Mouse (Mus musculus) midbrain, postnatal 0 days (tissue): ENCODE measurements around the gene Cd8b1. TPM values are rescaled to one million over a fixed set of nuclear protein-coding genes. Genes with fewer than 3 reads are reported as not detected.

Source experiments
- ATAC-seq: fragments of 200-750 bp; cut with Nextera tagmentation; 2 replicates; pipeline ENCODE4 v1.8.0; 2017; ENCODE audit warnings: moderate number of reproducible peaks, mild to moderate bottlenecking, moderate TSS enrichment, moderate library complexity; ENCODE audit not compliant: low FRiP score
- DNase-seq: peaks from one replicate; pipeline ENCODE4 v3.0.0-alpha.2; 2015; ENCODE audit warnings: low spot score
- H3K27ac ChIP-seq: fragments of 300-500 bp; sonication (generic); 2 replicates; pipeline ENCODE4 v1.5.1; 2014; ENCODE audit warnings: low read depth, mild to moderate bottlenecking, low read length, mixed read lengths
- H3K27me3 ChIP-seq: fragments of 300-500 bp; sonication (generic); 2 replicates; pipeline ENCODE4 v1.6.1; 2014; ENCODE audit warnings: low read length, control low read depth, mixed read lengths; ENCODE audit not compliant: insufficient read depth
- H3K36me3 ChIP-seq: fragments of 300-500 bp; sonication (generic); 2 replicates; pipeline ENCODE4 v1.6.1; 2014; ENCODE audit warnings: low read length, control low read depth, mixed read lengths; ENCODE audit not compliant: insufficient read depth
- H3K4me1 ChIP-seq: fragments of 300-500 bp; sonication (generic); 2 replicates; pipeline ENCODE4 v1.6.1; 2014; ENCODE audit warnings: mild to moderate bottlenecking, control low read depth, antibody characterized with exemption, low read length, mixed read lengths; ENCODE audit not compliant: insufficient read depth
- H3K4me2 ChIP-seq: fragments of 300-500 bp; sonication (generic); 2 replicates; pipeline ENCODE4 v1.6.1; 2014; ENCODE audit warnings: low read depth, mild to moderate bottlenecking, low read length, mixed read lengths; ENCODE audit not compliant: poor library complexity, severe bottlenecking
- H3K4me3 ChIP-seq: fragments of 300-500 bp; sonication (generic); 2 replicates; pipeline ENCODE4 v1.5.1; 2014; ENCODE audit warnings: low read depth, mild to moderate bottlenecking, low read length, moderate library complexity
- H3K9ac ChIP-seq: fragments of 300-500 bp; sonication (generic); replicated peaks from 2 replicates; pipeline ENCODE4 v1.6.1; 2014; ENCODE audit warnings: mild to moderate bottlenecking, low read length, moderate library complexity, mixed read lengths; ENCODE audit not compliant: poor library complexity, severe bottlenecking
- H3K9me3 ChIP-seq: fragments of 300-500 bp; sonication (generic); 2 replicates; pipeline ENCODE4 v1.6.1; 2016; ENCODE audit warnings: low read length, control low read depth
- CTCF ChIP-seq: IDR thresholded peaks from 2 replicates; pipeline ENCODE4 v1.5.1; 2016; ENCODE audit warnings: antibody characterized with exemption, mild to moderate bottlenecking
- WGBS: fragments of 180-500 bp; shearing (Covaris S2); extraction: QIAGEN DNeasy Blood & Tissue Kit; methylation state at CpG from one replicate; pipeline ENCODE4 v1.1.7; 2014; 5-methylcytosine and 5-hydroxymethylcytosine counted together
- polyA plus RNA-seq: library from polyadenylated mRNA; unstranded; fragments of >200 nt; fragmentation: Nextera tagmentation; extraction: Ambion mirVana; gene quantifications from 2 replicates; pipeline ENCODE4 v1.2.1, GENCODE M21; 2015
- total RNA-seq: library from RNA; depleted of rRNA; stranded (reverse); fragments of >200 nt; gene quantifications from 2 replicates; pipeline ENCODE4 v1.2.3, GENCODE M21; 2014

Cd8b1 gene
- total and polyA plus RNA-seq, 2 experiments from 2014 or later = not detected

- no peak for ATAC-seq
- H3K36me3 ChIP-seq = no peaks in the 10 kb centered on the region
- no peak for TF ChIP-seq CTCF
- WGBS = 95% methylated on average over 8 of the region's 8 CpGs
- H3K27me3 ChIP-seq = no peaks in the 10 kb centered on the region
- DNase-seq = no peak
- no peak overlapping the region for H3K27ac ChIP-seq
- H3K9me3 ChIP-seq = no peaks in the 10 kb centered on the region
- H3K4me2 ChIP-seq = no peak overlapping the region
- no peak overlapping the region for H3K9ac ChIP-seq
- no peaks in the 10 kb centered on the region for H3K4me1 ChIP-seq
- H3K4me3 ChIP-seq = no peak overlapping the region
These were observed 15.1 kb downstream of the Cd8b1 start for GRCm38 (mm10) chr6:71337666-71338065.

DNA sequence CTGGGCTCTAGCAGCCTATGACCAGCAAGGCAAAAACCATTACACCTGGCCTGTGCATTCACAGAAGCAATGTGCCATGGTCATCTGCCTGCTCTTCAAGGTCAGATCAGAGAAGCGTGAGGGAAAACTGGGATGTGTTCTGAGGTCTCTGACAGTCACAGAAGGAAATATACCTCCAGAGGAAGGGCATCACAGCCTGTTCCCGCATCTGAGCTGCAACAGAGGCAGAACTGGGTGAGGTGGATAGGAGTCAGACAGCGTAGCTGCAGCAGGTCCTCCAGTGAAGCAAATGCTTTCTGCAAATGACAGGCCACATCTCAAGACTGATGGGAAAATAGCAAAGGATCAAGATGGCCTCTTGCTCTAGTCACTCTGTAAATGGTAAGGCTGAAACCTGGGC lies 16.4 kb downstream of the Cd8b1 start:
- no peaks in the 10 kb centered on the region for H3K27me3 ChIP-seq
- no peak overlapping the region for H3K4me2 ChIP-seq
- 80% methylated on average over 3 of the region's 3 CpGs for WGBS
- no peak for TF ChIP-seq CTCF
- H3K4me1 ChIP-seq = no peaks in the 10 kb centered on the region
- H3K27ac ChIP-seq = no peak overlapping the region
- no peaks in the 10 kb centered on the region for H3K36me3 ChIP-seq
- ATAC-seq (no peak), DNase-seq (no peak)
- no peak overlapping the region for H3K9ac ChIP-seq
- no peak overlapping the region for H3K4me3 ChIP-seq
- H3K9me3 ChIP-seq = no peaks in the 10 kb centered on the region

DNA sequence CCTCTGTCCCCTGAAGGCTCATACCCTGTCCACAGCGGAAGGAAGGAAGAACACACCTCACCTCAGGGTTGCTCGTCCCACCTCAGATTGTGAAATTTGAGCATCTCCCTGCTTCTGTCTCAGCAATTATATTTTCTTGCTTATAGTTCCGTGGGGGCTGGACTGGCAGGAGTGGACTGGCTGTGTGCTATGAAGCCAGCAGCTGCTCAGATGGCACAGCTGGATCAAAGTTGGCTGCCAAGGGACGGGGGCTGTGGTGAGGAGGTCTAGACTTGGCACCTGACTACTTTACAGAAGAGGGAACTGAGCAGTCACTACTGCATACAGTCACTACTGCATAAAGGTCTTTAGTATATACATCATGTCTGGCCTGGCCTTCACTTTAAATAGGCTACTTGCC lies 16.8 kb downstream of the Cd8b1 start:
- no peak overlapping the region for H3K9ac ChIP-seq
- no peak for TF ChIP-seq CTCF
- no peak overlapping the region for H3K4me2 ChIP-seq
- no peaks in the 10 kb centered on the region for H3K27me3 ChIP-seq
- WGBS = 83% methylated on average over 4 of the region's 4 CpGs
- DNase-seq = no peak
- no peak for ATAC-seq
- H3K4me3 ChIP-seq = no peak overlapping the region
- H3K4me1 ChIP-seq = no peaks in the 10 kb centered on the region
- H3K27ac ChIP-seq = no peak overlapping the region
- H3K9me3 ChIP-seq = no peaks in the 10 kb centered on the region
- no peaks in the 10 kb centered on the region for H3K36me3 ChIP-seq

DNA sequence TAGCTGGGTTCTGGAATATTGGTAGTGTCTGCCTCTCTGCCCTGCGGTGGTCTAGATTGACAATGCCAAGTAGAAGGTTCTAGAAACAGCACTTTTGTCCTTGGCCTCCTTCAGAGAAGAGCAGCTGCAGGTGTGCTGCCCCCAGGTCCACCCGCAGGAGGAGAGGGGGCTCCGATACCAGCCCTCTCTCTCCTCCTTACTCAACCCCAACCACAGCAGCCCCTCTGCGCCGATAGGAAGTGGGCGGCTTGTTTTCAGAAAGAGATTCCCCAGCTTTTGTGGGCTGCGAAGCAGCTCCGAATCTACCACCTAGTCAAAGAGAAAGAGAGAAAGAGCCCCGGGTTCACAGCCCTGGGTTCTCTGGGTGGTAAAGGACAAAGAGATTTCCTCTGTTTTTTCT lies 18.6 kb downstream of the Cd8b1 start:
- Histone ChIP-seq H3K4me3 (no peak overlapping the region), H3K9me3 (no peaks in the 10 kb centered on the region), H3K27ac (no peak overlapping the region), H3K9ac (no peak overlapping the region), H3K27me3 (no peaks in the 10 kb centered on the region), H3K36me3 (no peaks in the 10 kb centered on the region), H3K4me1 (no peaks in the 10 kb centered on the region), H3K4me2 (no peak overlapping the region)
- no peak for TF ChIP-seq CTCF
- DNase-seq = no peak
- WGBS = 92% methylated on average over 9 of the region's 9 CpGs
- no peak for ATAC-seq

- TF ChIP-seq CTCF = no peak
- no peak overlapping the region for H3K4me3 ChIP-seq
- no peaks in the 10 kb centered on the region for H3K4me1 ChIP-seq
- no peaks in the 10 kb centered on the region for H3K36me3 ChIP-seq
- no peak overlapping the region for H3K9ac ChIP-seq
- no peak overlapping the region for H3K27ac ChIP-seq
- H3K9me3 ChIP-seq = no peaks in the 10 kb centered on the region
- H3K4me2 ChIP-seq = no peak overlapping the region
- DNase-seq (no peak), ATAC-seq (no peak)
- no peaks in the 10 kb centered on the region for H3K27me3 ChIP-seq
- 97% methylated on average over 9 of the region's 9 CpGs for WGBS
These were observed 25.4 kb downstream of the Cd8b1 start for GRCm38 (mm10) chr6:71348006-71348405.

DNA sequence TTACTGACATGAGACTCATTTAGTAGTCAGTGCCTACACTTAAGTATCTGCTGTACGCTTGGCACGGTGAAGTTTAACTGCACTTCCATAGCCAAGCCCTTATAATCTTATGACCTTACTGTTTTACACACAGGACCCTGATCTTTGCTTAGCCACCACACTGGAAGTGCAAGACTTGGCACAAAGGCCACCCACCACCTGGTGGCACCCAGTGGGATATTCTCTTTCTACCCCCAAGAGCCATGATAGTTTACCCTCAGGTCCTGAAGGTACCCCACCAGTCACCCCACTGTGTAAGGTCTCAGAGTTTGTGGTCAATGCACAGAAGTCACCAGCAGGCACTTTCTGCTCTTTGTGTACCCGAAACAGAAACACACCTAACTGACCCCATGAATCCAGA lies 28.6 kb downstream of the Cd8b1 start:
- Histone ChIP-seq H3K9me3 (no peaks in the 10 kb centered on the region), H3K27ac (no peak overlapping the region), H3K4me3 (no peak overlapping the region), H3K4me1 (no peaks in the 10 kb centered on the region), H3K36me3 (no peaks in the 10 kb centered on the region), H3K9ac (no peak overlapping the region), H3K4me2 (no peak overlapping the region), H3K27me3 (no peaks in the 10 kb centered on the region)
- WGBS = 94% methylated on average over 3 of the region's 3 CpGs
- no peak for ATAC-seq
- DNase-seq = no peak
- TF ChIP-seq CTCF = no peak

DNA sequence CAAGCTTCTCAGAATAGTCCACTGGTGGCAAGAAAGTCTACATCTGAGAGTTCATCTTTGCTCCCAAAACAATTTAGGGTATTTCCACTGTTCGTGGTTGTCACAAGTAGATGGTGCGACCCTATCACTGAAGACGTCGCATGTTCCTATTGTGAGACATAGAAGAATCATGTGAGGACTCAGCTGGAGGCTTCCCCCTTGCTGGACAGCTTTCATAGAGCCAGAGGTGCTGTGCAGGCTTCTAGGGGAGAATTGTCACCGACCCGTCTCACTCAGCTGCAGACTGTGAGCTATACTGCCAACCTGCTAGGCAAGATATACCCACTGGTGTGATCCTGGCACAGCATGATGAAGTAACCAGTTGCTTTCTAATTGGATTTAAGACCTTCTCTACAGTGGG lies 29.6 kb downstream of the Cd8b1 start:
- H3K4me1 ChIP-seq = no peaks in the 10 kb centered on the region
- DNase-seq (no peak), ATAC-seq (no peak)
- no peak overlapping the region for H3K9ac ChIP-seq
- no peaks in the 10 kb centered on the region for H3K36me3 ChIP-seq
- WGBS = 95% methylated on average over 6 of the region's 6 CpGs
- no peak for TF ChIP-seq CTCF
- no peaks in the 10 kb centered on the region for H3K27me3 ChIP-seq
- H3K4me2 ChIP-seq = no peak overlapping the region
- H3K27ac ChIP-seq = no peak overlapping the region
- H3K4me3 ChIP-seq = no peak overlapping the region
- no peaks in the 10 kb centered on the region for H3K9me3 ChIP-seq
